Mouse (Mus musculus): ENCODE data around the gene Ikbip.

Ikbip gene

GRCm38 (mm10) chr10:91116958-91117357 lies 34.2 kb downstream of the Ikbip start:
- in situ Hi-C loops (cut with MboI) = no loop called here

GRCm38 (mm10) chr10:91122646-91123045 lies 39.9 kb downstream of the Ikbip start:
- in situ Hi-C loops (cut with MboI) = no loop called here

GRCm38 (mm10) chr10:91123281-91123827 lies 40.6 kb downstream of the Ikbip start:
- in situ Hi-C loops (cut with MboI) = no loop called here

- in situ Hi-C loops (cut with MboI) = no loop called here
Measured at GRCm38 (mm10) chr10:91123828-91124822, 41.4 kb downstream of the Ikbip start, which contains the start of gene Slc25a3. Gene Slc25a3 (minus strand): TSS chr10:91124059.

GRCm38 (mm10) chr10:91126618-91127355 lies 44.0 kb downstream of the Ikbip start:
- in situ Hi-C loops (cut with MboI) = loop anchor here (25.0 kb wide), 1 partner anchor 389 kb away; no protein-coding TSS in a partner anchor

GRCm38 (mm10) chr10:91127395-91127794 lies 44.7 kb downstream of the Ikbip start:
- in situ Hi-C loops (cut with MboI) = loop anchor here (25.0 kb wide), 1 partner anchor 390 kb away; no protein-coding TSS in a partner anchor

- in situ Hi-C loops (cut with MboI) = loop anchor here (25.0 kb wide), 1 partner anchor 391 kb away; no protein-coding TSS in a partner anchor
Measured at GRCm38 (mm10) chr10:91128551-91129160, 45.9 kb downstream of the Ikbip start.

- in situ Hi-C loops (cut with MboI) = loop anchor here (25.0 kb wide), 1 partner anchor 393 kb away; no protein-coding TSS in a partner anchor
Measured at GRCm38 (mm10) chr10:91130792-91131191, 48.1 kb downstream of the Ikbip start.

GRCm38 (mm10) chr10:91131565-91131964 lies 48.8 kb downstream of the Ikbip start:
- in situ Hi-C loops (cut with MboI) = loop anchor here (25.0 kb wide), 1 partner anchor 394 kb away; no protein-coding TSS in a partner anchor

GRCm38 (mm10) chr10:91135302-91135972 lies 52.7 kb downstream of the Ikbip start:
- in situ Hi-C loops (cut with MboI) = loop anchor here (5.0 to 25.0 kb wide), 2 partner anchors 58 to 398 kb away; no protein-coding TSS in a partner anchor

- in situ Hi-C loops (cut with MboI) = loop anchor here (5.0 to 25.0 kb wide), 2 partner anchors 60 to 400 kb away; no protein-coding TSS in a partner anchor
Measured at GRCm38 (mm10) chr10:91137400-91137799, 54.7 kb downstream of the Ikbip start.

- in situ Hi-C loops (cut with MboI) = loop anchor here (5.0 to 25.0 kb wide), 2 partner anchors 61 to 401 kb away; no protein-coding TSS in a partner anchor
Measured at GRCm38 (mm10) chr10:91138317-91138716, 55.6 kb downstream of the Ikbip start.

GRCm38 (mm10) chr10:91139148-91139766 lies 56.5 kb downstream of the Ikbip start:
- in situ Hi-C loops (cut with MboI) = loop anchor here (5.0 to 25.0 kb wide), 2 partner anchors 62 to 402 kb away; no protein-coding TSS in a partner anchor

- in situ Hi-C loops (cut with MboI) = loop anchor here (25.0 kb wide), 1 partner anchor 404 kb away; no protein-coding TSS in a partner anchor
Measured at GRCm38 (mm10) chr10:91141564-91141963, 58.8 kb downstream of the Ikbip start.

- in situ Hi-C loops (cut with MboI) = loop anchor here (25.0 kb wide), 1 partner anchor 405 kb away; no protein-coding TSS in a partner anchor
Measured at GRCm38 (mm10) chr10:91142654-91143191, 60.0 kb downstream of the Ikbip start.

GRCm38 (mm10) chr10:91143313-91144230 lies 60.8 kb downstream of the Ikbip start:
- in situ Hi-C loops (cut with MboI) = loop anchor here (25.0 kb wide), 1 partner anchor 406 kb away; no protein-coding TSS in a partner anchor

- in situ Hi-C loops (cut with MboI) = loop anchor here (25.0 kb wide), 1 partner anchor 408 kb away; no protein-coding TSS in a partner anchor
Measured at GRCm38 (mm10) chr10:91145413-91145812, 62.7 kb downstream of the Ikbip start.

Data from mature B cell (primary cell).